Mouse (Mus musculus): ENCODE results near the gene Ppp6c. TPM values are rescaled to one million over a fixed set of nuclear protein-coding genes. Genes with fewer than 3 reads are reported as not detected.

Gene Ppp6c
- total RNA-seq, 2 experiments from 2014 or later = 64.7 to 73.1 TPM

GRCm38 (mm10) chr2:39146469-39146868, 79.8 kb downstream of the Ppp6c start:
- no peak for DNase-seq (ENCODE audit: low spot score in 2 of 2)

Other genes starting within 250 kb of the Ppp6c start
- under 1 TPM; 0.36 to 0.55 TPM for gene Wdr38, start 229.0 kb downstream of the Ppp6c start, total RNA-seq (2021)
- gene Arpc5l, start 221.1 kb downstream of the Ppp6c start, total RNA-seq (2021) = 10 to 100 TPM; 85.7 to 95.2 TPM
- gene Rpl35, start 220.8 kb downstream of the Ppp6c start, total RNA-seq (2021) = 100 to 1,000 TPM; 246 to 254 TPM
- 10 to 100 TPM; 29.1 to 37.7 TPM for gene Golga1, start 160.9 kb downstream of the Ppp6c start, total RNA-seq (2021)
- 10 to 100 TPM; 75.4 to 78.3 TPM for gene Scai, start 35.7 kb downstream of the Ppp6c start, total RNA-seq (2021)